ENCODE assay signal across 8 mouse cellular contexts in the genomic region with DNA sequence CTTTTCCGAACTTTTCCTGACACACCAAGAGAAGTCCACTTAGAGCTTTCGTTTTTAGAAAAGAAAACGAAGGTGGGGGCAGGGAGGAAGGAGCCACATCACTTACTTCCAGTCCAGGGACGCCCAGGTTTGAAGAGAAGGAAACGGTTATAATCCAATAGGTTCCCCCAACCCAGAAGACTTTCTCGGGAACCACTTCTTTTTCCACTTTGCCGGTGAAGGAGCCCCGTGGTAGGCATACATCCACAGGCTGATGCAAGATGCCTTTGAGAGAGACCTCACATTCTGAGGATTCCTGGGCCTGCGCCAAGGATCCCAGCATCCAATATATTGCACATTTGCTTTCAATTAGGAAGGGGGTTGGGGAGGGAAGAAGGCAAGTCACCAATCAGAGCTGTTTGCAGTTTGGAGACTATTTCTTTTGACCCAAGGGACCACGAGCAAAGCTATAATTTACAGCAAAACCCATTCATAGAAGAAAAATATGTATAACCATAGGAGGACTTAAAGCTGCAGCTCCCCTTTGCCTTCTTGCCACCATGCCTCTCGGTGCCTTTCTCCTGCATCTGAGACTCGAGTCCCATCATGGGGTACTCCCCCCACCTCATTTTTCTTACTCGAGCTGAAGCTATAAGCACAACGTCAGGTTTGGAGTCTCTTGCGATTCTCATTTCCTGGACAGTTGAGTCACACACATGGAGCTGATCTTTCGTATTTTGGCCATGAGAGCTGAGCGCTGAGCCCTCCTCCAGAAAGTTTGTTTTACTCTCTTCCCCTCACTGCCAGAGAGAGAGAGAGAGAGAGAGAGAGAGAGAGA. TPM values are rescaled to one million over a fixed set of nuclear protein-coding genes. Genes with fewer than 3 reads are reported as not detected.
DNase-seq lines count a peak whose midpoint lies in the region; ATAC-seq and TF ChIP-seq lines count a peak whose summit lies in the region.

A gene (minus strand): TSS at position 247 of the 817 bp plus-strand sequence.

- DNase-seq in layer of hippocampus, adult 2 months (ENCODE audit: low spot score in 2 of 2), result no peak
- no peak for DNase-seq in layer of hippocampus, postnatal 36 days
- peak; percentile 31 to 56 for DNase-seq in cerebellum, postnatal 4 days (ENCODE audit: low spot score in 2 of 2)
- DNase-seq in gastrocnemius, postnatal 4 days (ENCODE audit: low spot score in 2 of 2), result peak; percentile 78 to 93
- DNase-seq in intestine, embryonic 14.5 days (ENCODE audit: low spot score), result peak; percentile 78
- DNase-seq in lung, embryonic 14.5 days, result peak; percentile 95
- no peak for DNase-seq in thymus, postnatal 25 days

- no peaks in the 10 kb centered on the region for H3K36me3 ChIP-seq in intestine, embryonic 14.5 days (ENCODE audit: control insufficient read depth, insufficient read depth, low read length)
- no peaks in the 10 kb centered on the region for H3K36me3 ChIP-seq in lung, embryonic 14.5 days (ENCODE audit: insufficient read depth)
- H3K36me3 ChIP-seq in stomach, embryonic 15.5 days, result no peaks in the 10 kb centered on the region

- H3K4me2 ChIP-seq in intestine, embryonic 14.5 days (ENCODE audit: low read length), result peak within 1 kb of the TSS; percentile 58
- H3K4me2 ChIP-seq in lung, embryonic 14.5 days, result peak within 1 kb of the TSS; percentile 67
- H3K4me2 ChIP-seq in stomach, embryonic 15.5 days, result peak within 1 kb of the TSS; percentile 48

- H3K9me3 ChIP-seq in intestine, embryonic 14.5 days (ENCODE audit: control insufficient read depth, low read length), result no peaks in the 10 kb centered on the region
- H3K9me3 ChIP-seq in lung, embryonic 14.5 days (ENCODE audit: low read depth, low read length), result no peaks in the 10 kb centered on the region
- no peaks in the 10 kb centered on the region for H3K9me3 ChIP-seq in stomach, embryonic 15.5 days

- peak within 1 kb of the TSS; percentile 39 for H3K4me3 ChIP-seq in layer of hippocampus, adult 2 months
- H3K4me3 ChIP-seq in intestine, embryonic 14.5 days (ENCODE audit: low read depth, low read length), result peak within 1 kb of the TSS; percentile 40
- peak within 1 kb of the TSS; percentile 43 for H3K4me3 ChIP-seq in lung, embryonic 14.5 days (ENCODE audit: low read depth, low read length)
- H3K4me3 ChIP-seq in stomach, embryonic 15.5 days (replicated peaks), result peak within 1 kb of the TSS; percentile 35

- peak within 1 kb of the TSS; percentile 12; the same call in 1 of the 2 replicates for H3K27ac ChIP-seq in layer of hippocampus, adult 2 months
- peak within 1 kb of the TSS; percentile 91 for H3K27ac ChIP-seq in intestine, embryonic 14.5 days (ENCODE audit: low read depth)
- peak within 1 kb of the TSS; percentile 88 for H3K27ac ChIP-seq in lung, embryonic 14.5 days (ENCODE audit: low read depth)
- H3K27ac ChIP-seq in stomach, embryonic 15.5 days, result peak within 1 kb of the TSS; percentile 93

- no peaks in the 10 kb centered on the region for H3K27me3 ChIP-seq in intestine, embryonic 14.5 days (replicated peaks; ENCODE audit: control insufficient read depth, insufficient read depth, low read length)
- H3K27me3 ChIP-seq in lung, embryonic 14.5 days (ENCODE audit: insufficient read depth, low read length), result no peaks in the 10 kb centered on the region
- no peaks in the 10 kb centered on the region for H3K27me3 ChIP-seq in stomach, embryonic 15.5 days (replicated peaks)

- peaks cover 7% of the 10 kb centered on the region for H3K4me1 ChIP-seq in intestine, embryonic 14.5 days (replicated peaks; ENCODE audit: control insufficient read depth, insufficient read depth, low read length)
- peaks cover 6% of the 10 kb centered on the region; the same call in 1 of the 2 replicates for H3K4me1 ChIP-seq in lung, embryonic 14.5 days (ENCODE audit: insufficient read depth)
- no peaks in the 10 kb centered on the region for H3K4me1 ChIP-seq in stomach, embryonic 15.5 days

- H3K9ac ChIP-seq in intestine, embryonic 14.5 days (ENCODE audit: low read length), result peak within 1 kb of the TSS; percentile 57
- H3K9ac ChIP-seq in lung, embryonic 14.5 days, result peak within 1 kb of the TSS; percentile 63
- H3K9ac ChIP-seq in stomach, embryonic 15.5 days, result no peak within 1 kb of the TSS

- no peak for TF ChIP-seq CTCF in layer of hippocampus, adult 2 months (conservative IDR thresholded peaks at IDR 0.05)
- TF ChIP-seq CTCF in lung, embryonic 14.5 days (IDR thresholded peaks at IDR 0.05; ENCODE audit: low read depth), result no peak

- ATAC-seq in intestine, embryonic 14.5 days (replicated peaks; ENCODE audit: low FRiP score, low TSS enrichment, low read depth), result peak; percentile 65; the same call in 1 of the 2 replicates
- peak; percentile 92 for ATAC-seq in lung, embryonic 14.5 days (ENCODE audit: insufficient read depth)
- ATAC-seq in stomach, embryonic 15.5 days (ENCODE audit: insufficient read depth, low FRiP score, low read depth), result peak; percentile 45; the same call in 1 of the 2 replicates

- 36% methylated on average over 17 of the region's 17 CpGs for WGBS in intestine, embryonic 14.5 days
- WGBS in lung, embryonic 14.5 days, result 25% methylated on average over 17 of the region's 17 CpGs
- 39% methylated on average over 17 of the region's 17 CpGs for WGBS in stomach, embryonic 15.5 days

RNA-seq across cellular contexts. Expression of the gene that starts here (rescaled TPM):
- total RNA-seq in layer of hippocampus, adult 2 months (2021), result 1 to 10 TPM; 4.7 to 5.0 TPM
- total RNA-seq in layer of hippocampus, postnatal 36 days (2021), result 1 to 10 TPM; 4.6 to 7.7 TPM
- total RNA-seq in gastrocnemius, postnatal 4 days (2021), result 10 to 100 TPM; 60.9 to 61.2 TPM
- polyA plus RNA-seq in intestine, embryonic 14.5 days (2014; fragmentation: Nextera tagmentation; extraction: Ambion mirVana), result 41.1 and 46.7 TPM in 2 replicates
- polyA plus RNA-seq in lung, embryonic 14.5 days (2014; fragmentation: Nextera tagmentation; extraction: Ambion mirVana), result 52.4 and 53.6 TPM in 2 replicates
- polyA plus RNA-seq in stomach, embryonic 15.5 days (2015; fragmentation: Nextera tagmentation; extraction: Ambion mirVana), result 47.4 and 48.6 TPM in 2 replicates

Comparison
In these comparisons a context has a peak if more than half of its experiments do, and no peak if none do; other contexts are left out.
1. RNA of the gene that starts here (total RNA-seq): 60.9 to 61.2 TPM in gastrocnemius, postnatal 4 days; 4.6 to 7.7 TPM in layer of hippocampus, postnatal 36 days and 4.7 to 5.0 TPM in layer of hippocampus, adult 2 months; every median in the first group is over 4 times any median in the second.
2. DNase-seq: peak in cerebellum, postnatal 4 days (2 of 2), gastrocnemius, postnatal 4 days (2 of 2), intestine, embryonic 14.5 days (single experiment) and lung, embryonic 14.5 days (single experiment); none in layer of hippocampus, adult 2 months (0 of 2), layer of hippocampus, postnatal 36 days (0 of 2) and thymus, postnatal 25 days (single experiment).
3. H3K27ac ChIP-seq: peak in every context shown above with its lines; median percentile 93 in stomach, embryonic 15.5 days; 91 in intestine, embryonic 14.5 days; 88 in lung, embryonic 14.5 days; 12 in layer of hippocampus, adult 2 months.
4. Peak in every context shown above with its lines, with median percentiles within 50 percentile points of each other: H3K4me3 ChIP-seq, ATAC-seq and H3K4me2 ChIP-seq.